Mouse (Mus musculus) liver, embryonic 13.5 days (tissue): ENCODE data around the gene Fam8a1. TPM values are rescaled to one million over a fixed set of nuclear protein-coding genes. Genes with fewer than 3 reads are reported as not detected.

Experiments used
- ATAC-seq: fragments of 200-750 bp; cut with Nextera tagmentation; 2 replicates; pipeline ENCODE4 v1.8.0; 2017; ENCODE audit warnings: low read depth, mild to moderate bottlenecking, moderate number of reproducible peaks, moderate library complexity
- DNase-seq: peaks from one replicate; pipeline ENCODE4 v3.0.0; 2022
- H3K27ac ChIP-seq: fragments of 300-500 bp; sonication (generic); 2 replicates; pipeline ENCODE4 v1.5.1; 2015; ENCODE audit warnings: moderate library complexity, mild to moderate bottlenecking, inconsistent platforms
- H3K27me3 ChIP-seq: fragments of 300-500 bp; sonication (generic); 2 replicates; pipeline ENCODE4 v1.6.1; 2015; ENCODE audit warnings: mild to moderate bottlenecking, inconsistent platforms
- H3K36me3 ChIP-seq: fragments of 300-500 bp; sonication (generic); 2 replicates; pipeline ENCODE4 v1.6.1; 2015; ENCODE audit warnings: mild to moderate bottlenecking, inconsistent platforms
- H3K4me1 ChIP-seq: fragments of 300-500 bp; sonication (generic); replicated peaks from 2 replicates; pipeline ENCODE4 v1.6.1; 2015; ENCODE audit warnings: inconsistent platforms
- H3K4me2 ChIP-seq: fragments of 300-500 bp; sonication (generic); 2 replicates; pipeline ENCODE4 v1.6.1; 2015; ENCODE audit warnings: inconsistent platforms, mild to moderate bottlenecking, moderate library complexity
- H3K4me3 ChIP-seq: fragments of 300-500 bp; sonication (generic); replicated peaks from 2 replicates; pipeline ENCODE4 v1.5.1; 2015; ENCODE audit warnings: mild to moderate bottlenecking, inconsistent platforms
- H3K9ac ChIP-seq: fragments of 300-500 bp; sonication (generic); 2 replicates; pipeline ENCODE4 v1.6.1; 2015; ENCODE audit warnings: mild to moderate bottlenecking, inconsistent platforms
- H3K9me3 ChIP-seq: fragments of 300-500 bp; sonication (generic); replicated peaks from 2 replicates; pipeline ENCODE4 v1.6.1; 2016; ENCODE audit warnings: inconsistent platforms
- WGBS: fragments of 180-500 bp; shearing (Covaris S2); methylation state at CpG from one replicate; pipeline ENCODE4 v1.1.7; 2015; ENCODE audit not compliant: insufficient replicate concordance; 5-methylcytosine and 5-hydroxymethylcytosine counted together
- polyA plus RNA-seq: library from polyadenylated mRNA; unstranded; fragments of >200 nt; fragmentation: Nextera tagmentation; extraction: Ambion mirVana; gene quantifications from 2 replicates; pipeline ENCODE4 v1.2.1, GENCODE M21; 2015

Fam8a1 gene
- polyA plus RNA-seq, 1 experiment from 2014 or later: 3.0 TPM

- Histone ChIP-seq H3K36me3 (peaks cover 56% of the 10 kb centered on the region), H3K4me1 (peaks cover 45% of the 10 kb centered on the region), H3K9ac (peak overlapping the region; percentile 39; the same call in 1 of the 2 replicates), H3K4me2 (peak overlapping the region; percentile 18), H3K4me3 (no peak overlapping the region), H3K9me3 (no peaks in the 10 kb centered on the region), H3K27ac (peak overlapping the region; percentile 85), H3K27me3 (no peaks in the 10 kb centered on the region)
- peak; percentile 81 for ATAC-seq
- DNase-seq: no peak
- 40% methylated on average over 3 of the region's 3 CpGs for WGBS
Measured at GRCm38 (mm10) chr13:46715976-46716639, 46.8 kb downstream of the Fam8a1 start.

GRCm38 (mm10) chr13:46718893-46719400 lies 49.6 kb downstream of the Fam8a1 start:
- no peak for DNase-seq
- Histone ChIP-seq H3K9ac (peak overlapping the region; percentile 53), H3K27ac (peak overlapping the region; percentile 53; the same call in 1 of the 2 replicates), H3K9me3 (no peaks in the 10 kb centered on the region), H3K4me2 (peak overlapping the region; percentile 29; the same call in 1 of the 2 replicates), H3K36me3 (peaks cover 33% of the 10 kb centered on the region), H3K27me3 (no peaks in the 10 kb centered on the region), H3K4me3 (no peak overlapping the region), H3K4me1 (peaks cover 68% of the 10 kb centered on the region)
- ATAC-seq: no peak
- 55% methylated on average over 5 of the region's 5 CpGs for WGBS

- H3K27me3 ChIP-seq: no peaks in the 10 kb centered on the region
- peaks cover 75% of the 10 kb centered on the region for H3K4me1 ChIP-seq
- 0 out of 2 replicates have a peak overlapping the region, but pooled peaks have one; percentile 10 for H3K4me2 ChIP-seq
- DNase-seq: no peak
- no peak for ATAC-seq
- H3K9ac ChIP-seq: no peak overlapping the region
- no peaks in the 10 kb centered on the region for H3K9me3 ChIP-seq
- H3K27ac ChIP-seq: no peak overlapping the region; the same call in 1 of the 2 replicates
- H3K36me3 ChIP-seq: peaks cover 17% of the 10 kb centered on the region
- H3K4me3 ChIP-seq: no peak overlapping the region
Measured at GRCm38 (mm10) chr13:46721009-46721408, 51.7 kb downstream of the Fam8a1 start.

DNA sequence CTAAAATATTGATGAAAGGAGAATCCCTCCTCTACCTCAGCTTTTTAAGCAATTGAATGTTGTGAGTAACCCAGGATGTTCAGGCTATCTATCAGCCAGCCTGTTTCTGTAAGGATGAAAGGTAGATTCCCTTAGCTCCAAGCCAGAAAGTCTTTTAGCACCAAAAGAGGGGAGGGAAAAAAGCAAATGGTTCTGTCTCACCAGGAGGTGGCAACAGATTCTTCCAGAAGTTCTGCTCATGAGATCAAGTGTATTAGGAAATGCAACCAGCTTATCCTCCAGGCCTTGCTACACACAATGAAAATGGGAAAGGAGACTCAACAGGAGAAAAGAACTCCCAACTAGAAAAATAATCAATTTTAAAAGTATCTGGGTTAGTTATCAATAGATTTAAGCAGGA lies 55.0 kb downstream of the Fam8a1 start:
- ATAC-seq (no peak), DNase-seq (no peak)
- Histone ChIP-seq H3K4me1 (peaks cover 58% of the 10 kb centered on the region), H3K9me3 (no peaks in the 10 kb centered on the region), H3K27me3 (no peaks in the 10 kb centered on the region), H3K4me3 (peak overlapping the region; percentile 99), H3K4me2 (peak overlapping the region; percentile 60), H3K36me3 (peaks cover 6% of the 10 kb centered on the region), H3K9ac (peak overlapping the region; percentile 86), H3K27ac (peak overlapping the region; percentile 93)

DNA sequence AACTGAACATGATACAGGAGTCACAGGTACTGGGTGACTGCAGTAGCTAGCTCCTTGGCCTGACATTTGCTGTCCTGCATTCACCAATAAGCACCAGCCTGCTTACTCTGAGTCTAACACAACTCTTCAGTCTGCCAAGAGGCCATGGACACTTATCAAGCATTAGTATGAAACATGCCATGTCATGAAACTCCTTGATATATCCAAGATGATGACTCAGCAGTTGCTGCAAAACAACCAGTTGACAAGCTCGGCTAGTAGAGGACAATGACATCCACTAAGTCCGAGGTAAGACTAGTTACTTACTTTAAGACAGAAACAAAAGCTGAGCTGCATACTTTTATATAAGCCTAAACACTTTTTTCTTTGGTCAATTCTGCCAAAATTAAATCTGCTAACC lies 55.9 kb downstream of the Fam8a1 start:
- DNase-seq: peak; percentile 72
- H3K27ac ChIP-seq: peak overlapping the region; percentile 93
- H3K4me1 ChIP-seq: peaks cover 50% of the 10 kb centered on the region
- peak overlapping the region; percentile 60 for H3K4me2 ChIP-seq
- no peaks in the 10 kb centered on the region for H3K36me3 ChIP-seq
- ATAC-seq: peak; percentile 50
- peak overlapping the region; percentile 86 for H3K9ac ChIP-seq
- no peaks in the 10 kb centered on the region for H3K27me3 ChIP-seq
- no peaks in the 10 kb centered on the region for H3K9me3 ChIP-seq
- peak overlapping the region; percentile 99 for H3K4me3 ChIP-seq
- 6% methylated on average over 2 of the region's 2 CpGs for WGBS

- Histone ChIP-seq H3K27me3 (no peaks in the 10 kb centered on the region), H3K36me3 (no peaks in the 10 kb centered on the region), H3K9ac (peak overlapping the region; percentile 98), H3K4me1 (peaks cover 41% of the 10 kb centered on the region), H3K27ac (peak overlapping the region; percentile 99), H3K4me2 (peak overlapping the region; percentile 77), H3K9me3 (no peaks in the 10 kb centered on the region), H3K4me3 (peak overlapping the region; percentile 99)
- ATAC-seq (no peak), DNase-seq (no peak)
- WGBS: under 1% methylated on average over 30 of the region's 30 CpGs
Measured at GRCm38 (mm10) chr13:46726288-46727037, 57.1 kb downstream of the Fam8a1 start.

DNA sequence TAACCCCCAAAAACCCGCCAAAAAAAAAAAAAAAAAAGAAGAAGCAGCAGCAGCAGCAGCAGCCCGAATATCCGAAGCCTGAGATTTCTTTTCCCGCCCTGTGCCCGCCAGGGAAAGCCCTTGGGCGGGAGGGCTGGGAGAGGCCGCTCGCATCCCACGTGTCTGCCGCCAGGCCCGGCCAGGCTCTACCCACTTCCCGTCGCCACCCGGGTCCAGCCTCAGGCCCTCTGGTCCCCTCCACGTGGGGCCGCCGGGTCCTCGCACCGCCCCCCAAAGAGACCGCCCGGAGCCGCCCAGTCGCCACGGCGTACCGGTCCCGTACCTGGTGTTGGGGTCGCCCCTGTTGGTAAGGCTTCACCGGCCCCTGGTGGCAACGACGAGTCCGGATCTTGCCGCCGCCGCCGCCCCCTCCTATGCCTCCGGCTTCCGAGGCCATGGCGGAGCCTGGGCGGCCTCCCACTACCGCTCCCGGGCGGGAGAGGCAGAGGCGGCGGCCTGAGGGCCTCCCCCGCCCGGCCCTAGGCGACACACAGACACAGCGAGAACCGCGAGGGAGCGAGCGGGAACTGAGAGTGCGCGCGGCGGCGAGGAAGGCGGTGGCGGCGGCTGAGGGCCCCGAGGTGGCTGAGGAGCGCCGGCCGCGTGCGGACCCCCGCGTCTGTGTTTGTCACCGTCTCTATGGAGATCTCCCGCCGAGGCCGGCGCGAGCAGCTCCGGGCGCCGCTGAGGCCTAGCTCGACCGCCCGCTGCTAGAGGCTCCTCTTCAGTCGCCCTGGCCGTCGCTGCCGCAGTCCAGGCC lies 57.9 kb downstream of the Fam8a1 start:
- peak overlapping the region; percentile 98 for H3K9ac ChIP-seq
- peak overlapping the region; percentile 77 for H3K4me2 ChIP-seq
- H3K36me3 ChIP-seq: no peaks in the 10 kb centered on the region
- peaks cover 33% of the 10 kb centered on the region for H3K4me1 ChIP-seq
- under 1% methylated on average over 74 of the region's 85 CpGs for WGBS
- H3K4me3 ChIP-seq: peak overlapping the region; percentile 99
- H3K27me3 ChIP-seq: no peaks in the 10 kb centered on the region
- no peaks in the 10 kb centered on the region for H3K9me3 ChIP-seq
- DNase-seq (peak; percentile 69), ATAC-seq (peak; percentile 73)
- H3K27ac ChIP-seq: peak overlapping the region; percentile 99

Other genes starting within 250 kb of the Fam8a1 start
- 1.9 and 2.0 TPM in 2 replicates for gene Cap2, start 167.7 kb upstream of the Fam8a1 start, polyA plus RNA-seq
- gene Nup153, start 58.4 kb downstream of the Fam8a1 start, polyA plus RNA-seq: 18.6 and 20.7 TPM in 2 replicates